Mouse (Mus musculus) lung, postnatal 0 days (tissue): Measurements from ENCODE around the gene N4bp1.

Experiments used
- CTCF ChIP-seq: IDR thresholded peaks from 2 replicates; pipeline ENCODE4 v1.5.1; 2016; ENCODE audit warnings: antibody characterized with exemption, mild to moderate bottlenecking
- EP300 ChIP-seq: IDR thresholded peaks from 2 replicates; pipeline ENCODE4 v1.6.1; 2016; ENCODE audit warnings: antibody characterized with exemption, mild to moderate bottlenecking, control low read depth

DNA sequence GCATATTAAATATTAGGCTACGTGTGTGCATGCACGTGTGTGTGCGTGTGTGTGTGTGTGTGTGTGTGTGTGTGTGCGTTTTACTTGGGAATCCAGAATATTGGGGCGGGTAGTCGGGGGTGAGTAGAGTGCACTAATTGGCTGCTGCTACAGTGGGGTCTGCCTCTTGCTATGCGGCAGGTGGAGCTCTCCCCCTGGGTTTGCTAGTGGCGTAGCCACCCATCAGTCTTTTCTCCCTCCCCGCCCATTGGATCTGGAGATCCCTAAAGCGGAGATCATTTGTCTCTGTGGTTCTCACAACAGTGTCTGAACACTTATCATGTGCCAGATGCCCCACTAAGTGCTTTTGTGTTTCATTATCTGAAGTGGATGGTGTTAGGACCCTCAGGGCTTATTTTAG is 19.9 kb upstream of the N4bp1 start:
- TF ChIP-seq CTCF, result no peak
- no peak for TF ChIP-seq EP300
